Mouse (Mus musculus): ENCODE data around the gene Slc45a3. TPM values are rescaled to one million over a fixed set of nuclear protein-coding genes. Genes with fewer than 3 reads are reported as not detected.

Gene Slc45a3
- polyA plus RNA-seq, 1 experiment from 2014 or later: 8.4 TPM

- no peak overlapping the region for H3K4me3 ChIP-seq (ENCODE audit: low read depth, low read length)
- no peaks in the 10 kb centered on the region for H3K9me3 ChIP-seq (ENCODE audit: control insufficient read depth, low read length)
- H3K36me3 ChIP-seq (ENCODE audit: control insufficient read depth, insufficient read depth, low read length): no peaks in the 10 kb centered on the region
- H3K4me1 ChIP-seq (replicated peaks; ENCODE audit: control insufficient read depth, insufficient read depth, low read length): no peaks in the 10 kb centered on the region
- H3K4me2 ChIP-seq (ENCODE audit: low read depth, low read length, severe bottlenecking): no peak overlapping the region
- no peak overlapping the region for H3K9ac ChIP-seq (ENCODE audit: low read length)
- 92% methylated on average over 7 of the region's 7 CpGs for WGBS
- H3K27ac ChIP-seq (ENCODE audit: low read depth, low read length): no peak overlapping the region
- H3K27me3 ChIP-seq (ENCODE audit: control insufficient read depth, insufficient read depth, low read length): no peaks in the 10 kb centered on the region
- DNase-seq (ENCODE audit: low spot score) (no peak), ATAC-seq (replicated peaks; ENCODE audit: low FRiP score) (no peak)
Measured at GRCm38 (mm10) chr1:132032172-132032571, 69.4 kb downstream of the Slc45a3 start.

Other genes starting within 250 kb of the Slc45a3 start
- gene Slc26a9, start 218.9 kb upstream of the Slc45a3 start, polyA plus RNA-seq (2014; fragmentation: Nextera tagmentation; extraction: Ambion mirVana): not detected in 2 replicates
- gene Pm20d1, start 165.6 kb upstream of the Slc45a3 start, polyA plus RNA-seq (2014; fragmentation: Nextera tagmentation; extraction: Ambion mirVana): 0.86 and 1.2 TPM in 2 replicates
- gene Slc41a1, start 135.5 kb upstream of the Slc45a3 start, polyA plus RNA-seq (2014; fragmentation: Nextera tagmentation; extraction: Ambion mirVana): 12.5 and 13.0 TPM in 2 replicates
- 13.1 and 15.2 TPM in 2 replicates for gene Rab29, start 95.7 kb upstream of the Slc45a3 start, polyA plus RNA-seq (2014; fragmentation: Nextera tagmentation; extraction: Ambion mirVana)
- 69.7 and 69.9 TPM in 2 replicates for gene Nucks1, start 52.4 kb upstream of the Slc45a3 start, polyA plus RNA-seq (2014; fragmentation: Nextera tagmentation; extraction: Ambion mirVana)
- gene Elk4, start 44.6 kb downstream of the Slc45a3 start, polyA plus RNA-seq (2014; fragmentation: Nextera tagmentation; extraction: Ambion mirVana): 19.8 and 20.3 TPM in 2 replicates
- gene Mfsd4a, start 105.1 kb downstream of the Slc45a3 start, polyA plus RNA-seq (2014; fragmentation: Nextera tagmentation; extraction: Ambion mirVana): 10.5 and 13.6 TPM in 2 replicates
- gene Cdk18, start 176.7 kb downstream of the Slc45a3 start, polyA plus RNA-seq (2014; fragmentation: Nextera tagmentation; extraction: Ambion mirVana): 0.35 and 0.96 TPM in 2 replicates
- 8.1 and 12.1 TPM in 2 replicates for gene Lemd1, start 228.5 kb downstream of the Slc45a3 start, polyA plus RNA-seq (2014; fragmentation: Nextera tagmentation; extraction: Ambion mirVana)
- gene AC124108.1, start 228.5 kb downstream of the Slc45a3 start, polyA plus RNA-seq (2014; fragmentation: Nextera tagmentation; extraction: Ambion mirVana): 4.7 and 5.6 TPM in 2 replicates